Mouse (Mus musculus): ENCODE results near the gene Bik. TPM values are rescaled to one million over a fixed set of nuclear protein-coding genes. Genes with fewer than 3 reads are reported as not detected.

Gene Bik
- polyA plus RNA-seq, 1 experiment: not detected

- TF ChIP-seq CTCF (IDR thresholded peaks at IDR 0.05; ENCODE audit: borderline replicate concordance, insufficient read depth, low read length) (no peak), POLR2A (IDR thresholded peaks at IDR 0.05; ENCODE audit: low read depth, low read length) (peak; percentile 93; the same call in 1 of the 2 replicates)
- H3K4me3 ChIP-seq (ENCODE audit: insufficient read depth, low read length): peak within 1 kb of the TSS; percentile 87
- H3K27ac ChIP-seq (ENCODE audit: insufficient read depth, low read length): no peak within 1 kb of the TSS
- no peaks in the 10 kb centered on the region for H3K4me1 ChIP-seq (ENCODE audit: control insufficient read depth, insufficient read depth, low read length)
Measured at GRCm38 (mm10) chr15:83510805-83511405, 15.8 kb upstream of the Bik start, which contains the start of gene Ttll1. Ttll1 (minus strand) TSS chr15:83510893.

- Histone ChIP-seq H3K4me1 (ENCODE audit: control insufficient read depth, insufficient read depth, low read length) (no peaks in the 10 kb centered on the region), H3K4me3 (ENCODE audit: insufficient read depth, low read length) (no peak overlapping the region), H3K27ac (ENCODE audit: insufficient read depth, low read length) (no peak overlapping the region)
- TF ChIP-seq POLR2A (IDR thresholded peaks at IDR 0.05; ENCODE audit: low read depth, low read length) (no peak), CTCF (IDR thresholded peaks at IDR 0.05; ENCODE audit: borderline replicate concordance, insufficient read depth, low read length) (no peak)
Measured at GRCm38 (mm10) chr15:83512489-83513281, 14.0 kb upstream of the Bik start.

- H3K27ac ChIP-seq (ENCODE audit: insufficient read depth, low read length): no peak overlapping the region
- no peaks in the 10 kb centered on the region for H3K4me1 ChIP-seq (ENCODE audit: control insufficient read depth, insufficient read depth, low read length)
- TF ChIP-seq CTCF (IDR thresholded peaks at IDR 0.05; ENCODE audit: borderline replicate concordance, insufficient read depth, low read length) (no peak), POLR2A (IDR thresholded peaks at IDR 0.05; ENCODE audit: low read depth, low read length) (no peak)
- H3K4me3 ChIP-seq (ENCODE audit: insufficient read depth, low read length): no peak overlapping the region
Measured at GRCm38 (mm10) chr15:83515018-83515417, 11.6 kb upstream of the Bik start.

GRCm38 (mm10) chr15:83518215-83519048 is 8.2 kb upstream of the Bik start:
- H3K27ac ChIP-seq (ENCODE audit: insufficient read depth, low read length): no peak overlapping the region
- TF ChIP-seq POLR2A (IDR thresholded peaks at IDR 0.05; ENCODE audit: low read depth, low read length): no peak
- TF ChIP-seq CTCF (IDR thresholded peaks at IDR 0.05; ENCODE audit: borderline replicate concordance, insufficient read depth, low read length): 0 out of 2 replicates have a peak, but pooled peaks have one; percentile 9
- no peak overlapping the region for H3K4me3 ChIP-seq (ENCODE audit: insufficient read depth, low read length)
- no peaks in the 10 kb centered on the region for H3K4me1 ChIP-seq (ENCODE audit: control insufficient read depth, insufficient read depth, low read length)

- Histone ChIP-seq H3K4me3 (ENCODE audit: insufficient read depth, low read length) (no peak overlapping the region), H3K4me1 (ENCODE audit: control insufficient read depth, insufficient read depth, low read length) (no peaks in the 10 kb centered on the region), H3K27ac (ENCODE audit: insufficient read depth, low read length) (no peak overlapping the region)
- TF ChIP-seq CTCF (IDR thresholded peaks at IDR 0.05; ENCODE audit: borderline replicate concordance, insufficient read depth, low read length): no peak
- TF ChIP-seq POLR2A (IDR thresholded peaks at IDR 0.05; ENCODE audit: low read depth, low read length): no peak
Measured at GRCm38 (mm10) chr15:83520861-83521382, 5.7 kb upstream of the Bik start.

- H3K4me1 ChIP-seq (ENCODE audit: control insufficient read depth, insufficient read depth, low read length): 0 out of 2 replicates have a peak, but pooled peaks cover 2% of the 10 kb centered on the region
- TF ChIP-seq CTCF (IDR thresholded peaks at IDR 0.05; ENCODE audit: borderline replicate concordance, insufficient read depth, low read length) (no peak), POLR2A (IDR thresholded peaks at IDR 0.05; ENCODE audit: low read depth, low read length) (no peak)
- H3K4me3 ChIP-seq (ENCODE audit: insufficient read depth, low read length): no peak overlapping the region
- H3K27ac ChIP-seq (ENCODE audit: insufficient read depth, low read length): no peak overlapping the region
Measured at GRCm38 (mm10) chr15:83523196-83523595, 3.5 kb upstream of the Bik start.

- Histone ChIP-seq H3K27ac (ENCODE audit: insufficient read depth, low read length) (no peak overlapping the region), H3K4me3 (ENCODE audit: insufficient read depth, low read length) (no peak overlapping the region), H3K4me1 (ENCODE audit: control insufficient read depth, insufficient read depth, low read length) (0 out of 2 replicates have a peak, but pooled peaks cover 2% of the 10 kb centered on the region)
- no peak for TF ChIP-seq POLR2A (IDR thresholded peaks at IDR 0.05; ENCODE audit: low read depth, low read length)
- TF ChIP-seq CTCF (IDR thresholded peaks at IDR 0.05; ENCODE audit: borderline replicate concordance, insufficient read depth, low read length): no peak
Measured at GRCm38 (mm10) chr15:83523638-83524332, 2.9 kb upstream of the Bik start.

GRCm38 (mm10) chr15:83524333-83524729 is 2.3 kb upstream of the Bik start:
- TF ChIP-seq CTCF (IDR thresholded peaks at IDR 0.05; ENCODE audit: borderline replicate concordance, insufficient read depth, low read length): no peak
- no peak for TF ChIP-seq POLR2A (IDR thresholded peaks at IDR 0.05; ENCODE audit: low read depth, low read length)
- Histone ChIP-seq H3K4me1 (ENCODE audit: control insufficient read depth, insufficient read depth, low read length) (0 out of 2 replicates have a peak, but pooled peaks cover 2% of the 10 kb centered on the region), H3K27ac (ENCODE audit: insufficient read depth, low read length) (no peak overlapping the region), H3K4me3 (ENCODE audit: insufficient read depth, low read length) (no peak overlapping the region)

- no peak for TF ChIP-seq CTCF (IDR thresholded peaks at IDR 0.05; ENCODE audit: borderline replicate concordance, insufficient read depth, low read length)
- TF ChIP-seq POLR2A (IDR thresholded peaks at IDR 0.05; ENCODE audit: low read depth, low read length): no peak
- Histone ChIP-seq H3K4me1 (ENCODE audit: control insufficient read depth, insufficient read depth, low read length) (0 out of 2 replicates have a peak, but pooled peaks cover 2% of the 10 kb centered on the region), H3K27ac (ENCODE audit: insufficient read depth, low read length) (no peak overlapping the region), H3K4me3 (ENCODE audit: insufficient read depth, low read length) (peak overlapping the region; percentile 51)
Measured at GRCm38 (mm10) chr15:83527092-83527437, 403 bp downstream of the Bik start.

All from embryonic fibroblast, embryonic 13.5 days (primary cell).